12 mouse cellular contexts compared by ENCODE assay signal in the genomic region with DNA sequence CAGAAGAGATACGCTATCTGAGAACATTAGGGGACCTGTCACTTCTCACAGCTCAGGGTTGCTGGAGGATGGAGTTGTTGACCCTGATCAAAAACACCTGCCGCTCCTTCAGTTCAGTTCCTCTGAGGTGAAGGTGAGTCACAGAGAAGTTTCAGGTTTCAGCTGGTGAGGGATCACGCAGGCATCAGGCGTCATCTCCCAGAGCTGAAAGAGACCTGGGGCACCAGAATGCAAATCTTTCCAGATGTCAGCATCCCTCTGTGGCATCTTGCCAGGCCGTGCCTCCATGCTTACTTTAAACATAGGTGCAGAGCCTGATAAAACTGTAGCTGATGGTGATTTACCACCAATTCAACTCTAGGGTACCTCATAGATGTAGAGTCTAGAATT.
DNase-seq lines count a peak whose midpoint lies in the region; ATAC-seq lines count a peak whose summit lies in the region.
"Had no signal": no experiment of that assay in that cellular context is flagged by ENCODE, and none has a peak within 500 bp of the region (broad histone marks: within the 10 kb centered on the region; RNA-seq: fewer than 3 reads in every experiment).

No protein-coding gene starts in this region.

- H3K9me3 ChIP-seq in kidney, embryonic 15.5 days (replicated peaks) = no peaks in the 10 kb centered on the region
- no peaks in the 10 kb centered on the region for H3K9me3 ChIP-seq in embryonic facial prominence, embryonic 13.5 days
- H3K9me3 ChIP-seq: neural tube, embryonic 15.5 days had no signal

- no peak overlapping the region for H3K4me2 ChIP-seq in kidney, embryonic 15.5 days
- H3K4me2 ChIP-seq in embryonic facial prominence, embryonic 13.5 days = no peak overlapping the region

- H3K27ac ChIP-seq in kidney, embryonic 15.5 days = no peak overlapping the region
- no peak overlapping the region for H3K27ac ChIP-seq in embryonic facial prominence, embryonic 13.5 days
- H3K27ac ChIP-seq: gastrocnemius, adult 2 months; macrophage; neural tube, embryonic 15.5 days had no signal

- H3K9ac ChIP-seq in kidney, embryonic 15.5 days = no peak overlapping the region
- H3K9ac ChIP-seq in embryonic facial prominence, embryonic 13.5 days = no peak overlapping the region
- H3K9ac ChIP-seq: neural tube, embryonic 15.5 days had no signal

- H3K4me3 ChIP-seq in kidney, embryonic 15.5 days (replicated peaks) = no peak overlapping the region
- H3K4me3 ChIP-seq in embryonic facial prominence, embryonic 13.5 days = no peak overlapping the region
- H3K4me3 ChIP-seq: gastrocnemius, adult 2 months; neural tube, embryonic 15.5 days had no signal

- DNase-seq in kidney, adult 11 months = peak; percentile 12
- DNase-seq in right cerebral cortex, postnatal 4 days = peak; percentile 4
- no peak for DNase-seq in right cerebral cortex, postnatal 25 days
- no peak for DNase-seq in urinary bladder, postnatal 36 days (ENCODE audit: low spot score in 2 of 2)
- no peak for DNase-seq in adrenal gland, postnatal 10 days
- DNase-seq: cerebellum, adult 9-11 months had no signal

- no peak; the same call in 1 of the 2 replicates for ATAC-seq in kidney, embryonic 15.5 days (replicated peaks; ENCODE audit: low FRiP score)
- 0 out of 2 replicates have a peak, but pooled peaks have one; percentile 52 for ATAC-seq in embryonic facial prominence, embryonic 13.5 days (ENCODE audit: insufficient number of reproducible peaks, insufficient read depth, low FRiP score, low TSS enrichment, low read depth)
- ATAC-seq: CD4-positive, CD25-positive, alpha-beta regulatory T cell, adult 4 months had no signal

- no peaks in the 10 kb centered on the region for H3K36me3 ChIP-seq in kidney, embryonic 15.5 days
- no peaks in the 10 kb centered on the region for H3K36me3 ChIP-seq in embryonic facial prominence, embryonic 13.5 days
- H3K36me3 ChIP-seq: neural tube, embryonic 15.5 days had no signal

- no peaks in the 10 kb centered on the region for H3K27me3 ChIP-seq in kidney, embryonic 15.5 days
- H3K27me3 ChIP-seq in embryonic facial prominence, embryonic 13.5 days = no peaks in the 10 kb centered on the region
- H3K27me3 ChIP-seq: neural tube, embryonic 15.5 days had no signal

- WGBS in kidney, embryonic 15.5 days = 36% methylated on average over 5 of the region's 5 CpGs
- WGBS in embryonic facial prominence, embryonic 13.5 days = 33% methylated on average over 5 of the region's 5 CpGs

- H3K4me1 ChIP-seq in kidney, embryonic 15.5 days = peaks cover 11% of the 10 kb centered on the region
- H3K4me1 ChIP-seq in embryonic facial prominence, embryonic 13.5 days = peaks cover 11% of the 10 kb centered on the region; the same call in 1 of the 2 replicates

Comparison
In these comparisons a context has a peak if more than half of its experiments do, and no peak if none do; other contexts are left out.
1. DNase-seq: peak in kidney, adult 11 months (single experiment) and right cerebral cortex, postnatal 4 days (single experiment); none in right cerebral cortex, postnatal 25 days (single experiment), urinary bladder, postnatal 36 days (0 of 2) and adrenal gland, postnatal 10 days (single experiment).